Mouse (Mus musculus): ENCODE results near the gene Kcnk10. TPM values are rescaled to one million over a fixed set of nuclear protein-coding genes. Genes with fewer than 3 reads are reported as not detected.
"Not testable (repeated sequence)": the region's sequence is repeated elsewhere in the genome, so short reads cannot be mapped to it uniquely, and the experiment has no call there.

Gene Kcnk10
- polyA plus RNA-seq (2015; fragmentation: Nextera tagmentation; extraction: Ambion mirVana), result 44.7 and 50.8 TPM in 2 replicates

- H3K27ac ChIP-seq, result peak within 1 kb of the TSS; percentile 46; the same call in 1 of the 2 replicates
- under 1% methylated on average over 22 of the region's 22 CpGs for WGBS
- no peak for ATAC-seq (replicated peaks)
Measured at GRCm38 (mm10) chr12:98577861-98578360, at the start of gene Kcnk10. Gene Kcnk10, minus strand, starts transcription at chr12:98578310.

GRCm38 (mm10) chr12:98627392-98628259 lies 49.5 kb upstream of the Kcnk10 start, which contains the start of gene Spata7:
Gene Spata7, plus strand, starts transcription at chr12:98628157.
- Histone ChIP-seq H3K27me3 (replicated peaks) (no peaks in the 10 kb centered on the region), H3K4me3 (peak within 1 kb of the TSS; percentile 86), H3K9ac (peak within 1 kb of the TSS; percentile 74), H3K4me1 (peaks cover 8% of the 10 kb centered on the region), H3K36me3 (replicated peaks) (no peaks in the 10 kb centered on the region), H3K27ac (peak within 1 kb of the TSS; percentile 77), H3K9me3 (no peaks in the 10 kb centered on the region), H3K4me2 (peak within 1 kb of the TSS; percentile 61)
- WGBS, result 5% methylated on average over 32 of the region's 32 CpGs
- ATAC-seq (replicated peaks), result peak; percentile 94

More at GRCm38 (mm10) chr12:98577861-98578360, at the start of gene Kcnk10:
- Histone ChIP-seq H3K4me1 (peaks cover 38% of the 10 kb centered on the region), H3K9ac (peak within 1 kb of the TSS; percentile 54), H3K9me3 (no peaks in the 10 kb centered on the region), H3K4me3 (peak within 1 kb of the TSS; percentile 42), H3K27me3 (replicated peaks) (no peaks in the 10 kb centered on the region), H3K36me3 (replicated peaks) (no peaks in the 10 kb centered on the region), H3K4me2 (peak within 1 kb of the TSS; percentile 78)

- H3K4me2 ChIP-seq; H3K27me3 ChIP-seq (replicated peaks); H3K9me3 ChIP-seq; ATAC-seq (replicated peaks); H3K9ac ChIP-seq; H3K27ac ChIP-seq; H3K4me3 ChIP-seq; H3K4me1 ChIP-seq; H3K36me3 ChIP-seq (replicated peaks): not testable (repeated sequence)
- WGBS, result 89% methylated on average over 10 of the region's 10 CpGs
Measured at GRCm38 (mm10) chr12:98623266-98623665, 45.2 kb upstream of the Kcnk10 start.

GRCm38 (mm10) chr12:98620922-98621321 lies 42.8 kb upstream of the Kcnk10 start:
- not testable (repeated sequence) for H3K4me1 ChIP-seq; H3K36me3 ChIP-seq (replicated peaks); H3K4me2 ChIP-seq; H3K9me3 ChIP-seq; H3K27ac ChIP-seq; H3K27me3 ChIP-seq (replicated peaks); H3K9ac ChIP-seq; H3K4me3 ChIP-seq
- ATAC-seq (replicated peaks), result peak; percentile 83
- WGBS, result 31% methylated on average over 6 of the region's 6 CpGs

GRCm38 (mm10) chr12:98619496-98619895 lies 41.4 kb upstream of the Kcnk10 start:
- ATAC-seq (replicated peaks), result no peak
- WGBS, result 64% methylated on average over 2 of the region's 2 CpGs
- H3K9me3 ChIP-seq, result no peaks in the 10 kb centered on the region

GRCm38 (mm10) chr12:98615746-98616145 lies 37.6 kb upstream of the Kcnk10 start:
- Histone ChIP-seq H3K4me2 (no peak overlapping the region), H3K36me3 (replicated peaks) (no peaks in the 10 kb centered on the region), H3K9ac (no peak overlapping the region), H3K4me1 (peaks cover 7% of the 10 kb centered on the region; the same call in 1 of the 2 replicates), H3K4me3 (no peak overlapping the region), H3K27ac (no peak overlapping the region), H3K27me3 (replicated peaks) (no peaks in the 10 kb centered on the region), H3K9me3 (no peaks in the 10 kb centered on the region)
- WGBS, result 37% methylated on average over 5 of the region's 5 CpGs
- ATAC-seq (replicated peaks), result peak; percentile 60; the same call in 1 of the 2 replicates

More at GRCm38 (mm10) chr12:98619496-98619895, 41.4 kb upstream of the Kcnk10 start:
- Histone ChIP-seq H3K4me2 (no peak overlapping the region), H3K4me1 (peaks cover 7% of the 10 kb centered on the region; the same call in 1 of the 2 replicates), H3K27me3 (replicated peaks) (no peaks in the 10 kb centered on the region), H3K36me3 (replicated peaks) (no peaks in the 10 kb centered on the region), H3K4me3 (no peak overlapping the region), H3K9ac (no peak overlapping the region), H3K27ac (no peak overlapping the region)

GRCm38 (mm10) chr12:98614910-98615508 lies 36.9 kb upstream of the Kcnk10 start:
- Histone ChIP-seq H3K4me3 (no peak overlapping the region), H3K9ac (no peak overlapping the region), H3K4me1 (peaks cover 7% of the 10 kb centered on the region; the same call in 1 of the 2 replicates), H3K4me2 (no peak overlapping the region), H3K27me3 (replicated peaks) (no peaks in the 10 kb centered on the region), H3K27ac (no peak overlapping the region), H3K9me3 (no peaks in the 10 kb centered on the region), H3K36me3 (replicated peaks) (no peaks in the 10 kb centered on the region)
- WGBS, result 66% methylated on average over 3 of the region's 3 CpGs
- no peak for ATAC-seq (replicated peaks)

GRCm38 (mm10) chr12:98610341-98610740 lies 32.2 kb upstream of the Kcnk10 start:
- no peak overlapping the region for H3K27ac ChIP-seq
- no peaks in the 10 kb centered on the region for H3K36me3 ChIP-seq (replicated peaks)
- H3K4me1 ChIP-seq, result peaks cover 3% of the 10 kb centered on the region; the same call in 1 of the 2 replicates
- no peaks in the 10 kb centered on the region for H3K9me3 ChIP-seq
- no peak overlapping the region for H3K9ac ChIP-seq
- H3K4me3 ChIP-seq, result no peak overlapping the region
- no peak overlapping the region for H3K4me2 ChIP-seq
- no peaks in the 10 kb centered on the region for H3K27me3 ChIP-seq (replicated peaks)
- no peak for ATAC-seq (replicated peaks)
- WGBS, result 81% methylated on average over 3 of the region's 3 CpGs

GRCm38 (mm10) chr12:98606595-98607290 lies 28.6 kb upstream of the Kcnk10 start:
- no peak overlapping the region for H3K27ac ChIP-seq
- H3K4me3 ChIP-seq, result no peak overlapping the region
- H3K27me3 ChIP-seq (replicated peaks), result no peaks in the 10 kb centered on the region
- peaks cover 3% of the 10 kb centered on the region for H3K4me1 ChIP-seq
- H3K9me3 ChIP-seq, result no peaks in the 10 kb centered on the region
- no peak for ATAC-seq (replicated peaks)
- no peak overlapping the region for H3K9ac ChIP-seq
- WGBS, result 71% methylated on average over 5 of the region's 5 CpGs
- no peaks in the 10 kb centered on the region for H3K36me3 ChIP-seq (replicated peaks)
- no peak overlapping the region for H3K4me2 ChIP-seq

- Histone ChIP-seq H3K9ac (no peak overlapping the region), H3K4me2 (no peak overlapping the region), H3K27me3 (replicated peaks) (no peaks in the 10 kb centered on the region), H3K36me3 (replicated peaks) (no peaks in the 10 kb centered on the region), H3K4me1 (peaks cover 6% of the 10 kb centered on the region), H3K9me3 (no peaks in the 10 kb centered on the region), H3K4me3 (no peak overlapping the region), H3K27ac (no peak overlapping the region)
- no peak for ATAC-seq (replicated peaks)
- 87% methylated on average over 1 of the region's 1 CpGs for WGBS
Measured at GRCm38 (mm10) chr12:98605264-98605663, 27.2 kb upstream of the Kcnk10 start.

- Histone ChIP-seq H3K36me3 (replicated peaks) (no peaks in the 10 kb centered on the region), H3K27me3 (replicated peaks) (no peaks in the 10 kb centered on the region), H3K4me2 (no peak overlapping the region), H3K9ac (no peak overlapping the region), H3K4me1 (peaks cover 6% of the 10 kb centered on the region), H3K4me3 (no peak overlapping the region), H3K9me3 (peaks cover 3% of the 10 kb centered on the region; the same call in 1 of the 2 replicates), H3K27ac (no peak overlapping the region)
- 34% methylated on average over 6 of the region's 6 CpGs for WGBS
- ATAC-seq (replicated peaks), result no peak; the same call in 1 of the 2 replicates
Measured at GRCm38 (mm10) chr12:98602114-98602513, 24.0 kb upstream of the Kcnk10 start.

- Histone ChIP-seq H3K36me3 (replicated peaks) (no peaks in the 10 kb centered on the region), H3K4me3 (no peak overlapping the region), H3K9me3 (peaks cover 3% of the 10 kb centered on the region; the same call in 1 of the 2 replicates), H3K27ac (no peak overlapping the region), H3K9ac (no peak overlapping the region), H3K4me1 (peaks cover 6% of the 10 kb centered on the region), H3K4me2 (no peak overlapping the region), H3K27me3 (replicated peaks) (no peaks in the 10 kb centered on the region)
- 92% methylated on average over 5 of the region's 5 CpGs for WGBS
- no peak for ATAC-seq (replicated peaks)
Measured at GRCm38 (mm10) chr12:98600861-98601260, 22.8 kb upstream of the Kcnk10 start.

Data from midbrain, embryonic 15.5 days (tissue).